ENCODE assay signal across 28 mouse cellular contexts in genomic region chr17:30296069-30296468, GRCm38 (mm10).
DNase-seq lines count a peak whose midpoint lies in the region; ATAC-seq and TF ChIP-seq lines count a peak whose summit lies in the region.
"Had no signal": no experiment of that assay in that cellular context is flagged by ENCODE, and none has a peak within 500 bp of the region (broad histone marks: within the 10 kb centered on the region; RNA-seq: fewer than 3 reads in every experiment).

No protein-coding gene starts in this region.

- H3K4me1 ChIP-seq in hindbrain, embryonic 10.5 days (replicated peaks), result peaks cover 25% of the 10 kb centered on the region
- peaks cover 25% of the 10 kb centered on the region for H3K4me1 ChIP-seq in hindbrain, embryonic 12.5 days
- peaks cover 22% of the 10 kb centered on the region for H3K4me1 ChIP-seq in midbrain, embryonic 13.5 days (replicated peaks)
- H3K4me1 ChIP-seq in midbrain, postnatal 0 days (ENCODE audit: insufficient read depth, low read length), result no peaks in the 10 kb centered on the region; the same call in 1 of the 2 replicates
- peaks cover 41% of the 10 kb centered on the region for H3K4me1 ChIP-seq in embryonic facial prominence, embryonic 10.5 days
- H3K4me1 ChIP-seq: limb, embryonic 15.5 days; liver, embryonic 13.5 days had no signal

- peaks cover 13% of the 10 kb centered on the region; the same call in 1 of the 2 replicates for H3K36me3 ChIP-seq in hindbrain, embryonic 10.5 days
- H3K36me3 ChIP-seq in hindbrain, embryonic 12.5 days, result peaks cover 5% of the 10 kb centered on the region; the same call in 1 of the 2 replicates
- H3K36me3 ChIP-seq in midbrain, embryonic 13.5 days, result peaks cover 13% of the 10 kb centered on the region
- H3K36me3 ChIP-seq in midbrain, postnatal 0 days (ENCODE audit: insufficient read depth, low read length), result 0 out of 2 replicates have a peak, but pooled peaks cover 7% of the 10 kb centered on the region
- peaks cover 14% of the 10 kb centered on the region for H3K36me3 ChIP-seq in embryonic facial prominence, embryonic 10.5 days (replicated peaks)
- H3K36me3 ChIP-seq: kidney, embryonic 15.5 days; liver, embryonic 13.5 days had no signal

- H3K27me3 ChIP-seq in hindbrain, embryonic 10.5 days (ENCODE audit: insufficient read depth, poor library complexity, severe bottlenecking), result no peaks in the 10 kb centered on the region
- H3K27me3 ChIP-seq in hindbrain, embryonic 12.5 days, result no peaks in the 10 kb centered on the region
- no peaks in the 10 kb centered on the region for H3K27me3 ChIP-seq in midbrain, embryonic 13.5 days
- H3K27me3 ChIP-seq in midbrain, postnatal 0 days (ENCODE audit: insufficient read depth, low read length), result no peaks in the 10 kb centered on the region
- H3K27me3 ChIP-seq in embryonic facial prominence, embryonic 10.5 days (replicated peaks; ENCODE audit: low read depth, poor library complexity, severe bottlenecking), result no peaks in the 10 kb centered on the region
- H3K27me3 ChIP-seq: kidney, embryonic 15.5 days; limb, embryonic 15.5 days; liver, embryonic 13.5 days; megakaryocyte, embryonic 14.5 days had no signal

- H3K27ac ChIP-seq in hindbrain, embryonic 10.5 days, result peak overlapping the region; percentile 64
- no peak overlapping the region for H3K27ac ChIP-seq in hindbrain, embryonic 12.5 days
- peak overlapping the region; percentile 10; the same call in 1 of the 2 replicates for H3K27ac ChIP-seq in midbrain, embryonic 13.5 days
- no peak overlapping the region for H3K27ac ChIP-seq in midbrain, postnatal 0 days (ENCODE audit: low read depth, low read length)
- 0 out of 2 replicates have a peak overlapping the region, but pooled peaks have one; percentile 24 for H3K27ac ChIP-seq in embryonic facial prominence, embryonic 10.5 days (replicated peaks)
- H3K27ac ChIP-seq: gastrocnemius, adult 2 months; kidney, embryonic 15.5 days; limb, embryonic 10.5 days; limb, embryonic 15.5 days; liver, embryonic 13.5 days had no signal

- DNase-seq in hindbrain, embryonic 10.5 days (ENCODE audit: low spot score), result peak; percentile 30
- DNase-seq in midbrain, postnatal 0 days (ENCODE audit: low spot score), result no peak
- no peak for DNase-seq in embryonic facial prominence, embryonic 10.5 days (ENCODE audit: low spot score)
- peak; percentile 35 for DNase-seq in retina, postnatal 1 day
- DNase-seq: adrenal gland, adult 8-10 months; cerebellum, adult 8-10 months; cerebellum, postnatal 25 days; gastrocnemius, adult 2 months; gastrocnemius, postnatal 36 days; heart, adult 18-20 months; kidney, adult 18-20 months; kidney, postnatal 25 days; liver, embryonic 13.5 days; lung, adult 18-20 months; lung, postnatal 4 days; right cerebral cortex, adult 18-20 months; spleen, adult 18-20 months; thymus, adult 2 months; thymus, postnatal 36 days had no signal

- 36% methylated on average over 8 of the region's 8 CpGs for WGBS in hindbrain, embryonic 10.5 days
- 31% methylated on average over 8 of the region's 8 CpGs for WGBS in hindbrain, embryonic 12.5 days
- 24% methylated on average over 8 of the region's 8 CpGs for WGBS in midbrain, embryonic 13.5 days
- WGBS in midbrain, postnatal 0 days, result 36% methylated on average over 8 of the region's 8 CpGs
- WGBS in embryonic facial prominence, embryonic 10.5 days, result 51% methylated on average over 8 of the region's 8 CpGs

- H3K9me3 ChIP-seq in hindbrain, embryonic 10.5 days, result no peaks in the 10 kb centered on the region
- H3K9me3 ChIP-seq in hindbrain, embryonic 12.5 days (replicated peaks), result no peaks in the 10 kb centered on the region
- H3K9me3 ChIP-seq in midbrain, embryonic 13.5 days, result no peaks in the 10 kb centered on the region
- no peaks in the 10 kb centered on the region for H3K9me3 ChIP-seq in midbrain, postnatal 0 days (ENCODE audit: low read length)
- H3K9me3 ChIP-seq in embryonic facial prominence, embryonic 10.5 days, result no peaks in the 10 kb centered on the region
- H3K9me3 ChIP-seq: kidney, embryonic 15.5 days; limb, embryonic 10.5 days; limb, embryonic 15.5 days; liver, embryonic 13.5 days; megakaryocyte, embryonic 14.5 days had no signal

- H3K4me3 ChIP-seq in hindbrain, embryonic 10.5 days, result no peak overlapping the region
- no peak overlapping the region for H3K4me3 ChIP-seq in hindbrain, embryonic 12.5 days
- H3K4me3 ChIP-seq in midbrain, embryonic 13.5 days (replicated peaks), result no peak overlapping the region
- no peak overlapping the region for H3K4me3 ChIP-seq in midbrain, postnatal 0 days (ENCODE audit: low read depth, low read length)
- no peak overlapping the region for H3K4me3 ChIP-seq in embryonic facial prominence, embryonic 10.5 days
- H3K4me3 ChIP-seq: gastrocnemius, adult 2 months; kidney, embryonic 15.5 days; limb, embryonic 10.5 days; limb, embryonic 15.5 days; liver, embryonic 13.5 days; megakaryocyte, embryonic 14.5 days had no signal

- H3K9ac ChIP-seq in hindbrain, embryonic 12.5 days, result no peak overlapping the region
- no peak overlapping the region for H3K9ac ChIP-seq in midbrain, embryonic 13.5 days (replicated peaks)
- H3K9ac ChIP-seq in midbrain, postnatal 0 days (replicated peaks; ENCODE audit: low read length, poor library complexity, severe bottlenecking), result no peak overlapping the region
- H3K9ac ChIP-seq: kidney, embryonic 15.5 days; limb, embryonic 15.5 days; liver, embryonic 13.5 days had no signal

- H3K4me2 ChIP-seq in hindbrain, embryonic 12.5 days (replicated peaks), result no peak overlapping the region
- no peak overlapping the region for H3K4me2 ChIP-seq in midbrain, embryonic 13.5 days (replicated peaks)
- no peak overlapping the region for H3K4me2 ChIP-seq in midbrain, postnatal 0 days (ENCODE audit: low read depth, low read length, poor library complexity, severe bottlenecking)
- H3K4me2 ChIP-seq: heart, embryonic 11.5 days; kidney, embryonic 15.5 days; limb, embryonic 15.5 days; liver, embryonic 13.5 days had no signal

- no peak for ATAC-seq in hindbrain, embryonic 12.5 days (ENCODE audit: low FRiP score)
- ATAC-seq in midbrain, embryonic 13.5 days, result no peak
- no peak for ATAC-seq in midbrain, postnatal 0 days (ENCODE audit: low FRiP score)
- no peak for ATAC-seq in frontal cortex, adult (ENCODE audit: low TSS enrichment)
- ATAC-seq: lung, postnatal 0 days had no signal

- no peak for TF ChIP-seq CTCF in midbrain, postnatal 0 days (IDR thresholded peaks at IDR 0.05)

Comparison
In these comparisons a context has a peak if more than half of its experiments do, and no peak if none do; other contexts are left out.
1. H3K27ac ChIP-seq: peak in hindbrain, embryonic 10.5 days (single experiment), midbrain, embryonic 13.5 days (single experiment) and embryonic facial prominence, embryonic 10.5 days (single experiment); none in hindbrain, embryonic 12.5 days (single experiment) and midbrain, postnatal 0 days (single experiment).
2. DNase-seq: peak in hindbrain, embryonic 10.5 days (single experiment) and retina, postnatal 1 day (single experiment); none in midbrain, postnatal 0 days (single experiment) and embryonic facial prominence, embryonic 10.5 days (single experiment).